Mouse (Mus musculus): ENCODE results near the gene Nt5c3. TPM values are rescaled to one million over a fixed set of nuclear protein-coding genes. Genes with fewer than 3 reads are reported as not detected.

Nt5c3 gene
- polyA plus RNA-seq, 1 experiment from 2014 or later, result 85.2 TPM

Other genes starting within 250 kb of the Nt5c3 start
- gene Lsm5, start 219.2 kb downstream of the Nt5c3 start, polyA plus RNA-seq (2014; fragmentation: Nextera tagmentation; extraction: Ambion mirVana), result 222 and 263 TPM in 2 replicates
- 19.8 and 20.2 TPM in 2 replicates for gene Avl9, start 209.0 kb downstream of the Nt5c3 start, polyA plus RNA-seq (2014; fragmentation: Nextera tagmentation; extraction: Ambion mirVana)
- 33.6 and 35.0 TPM in 2 replicates for gene Kbtbd2, start 126.1 kb downstream of the Nt5c3 start, polyA plus RNA-seq (2014; fragmentation: Nextera tagmentation; extraction: Ambion mirVana)
- gene Fkbp9, start 91.9 kb downstream of the Nt5c3 start, polyA plus RNA-seq (2014; fragmentation: Nextera tagmentation; extraction: Ambion mirVana), result 82.1 and 86.9 TPM in 2 replicates
- 0.29 and 0.49 TPM in 2 replicates for gene Vmn1r4, start 83 bp upstream of the Nt5c3 start, polyA plus RNA-seq (2014; fragmentation: Nextera tagmentation; extraction: Ambion mirVana)
- gene Vmn1r5, start 46.3 kb upstream of the Nt5c3 start, polyA plus RNA-seq (2014; fragmentation: Nextera tagmentation; extraction: Ambion mirVana), result 0.06 TPM in 1 of 2 replicates, not detected in the other
- not detected in 2 replicates for gene Vmn1r6, start 73.3 kb upstream of the Nt5c3 start, polyA plus RNA-seq (2014; fragmentation: Nextera tagmentation; extraction: Ambion mirVana)
- not detected in 2 replicates for gene Vmn1r7, start 101.4 kb upstream of the Nt5c3 start, polyA plus RNA-seq (2014; fragmentation: Nextera tagmentation; extraction: Ambion mirVana)
- not detected in 2 replicates for gene Vmn1r8, start 108.4 kb upstream of the Nt5c3 start, polyA plus RNA-seq (2014; fragmentation: Nextera tagmentation; extraction: Ambion mirVana)
- gene Vmn1r9, start 142.9 kb upstream of the Nt5c3 start, polyA plus RNA-seq (2014; fragmentation: Nextera tagmentation; extraction: Ambion mirVana), result not detected in 2 replicates
- gene Vmn1r10, start 185.5 kb upstream of the Nt5c3 start, polyA plus RNA-seq (2014; fragmentation: Nextera tagmentation; extraction: Ambion mirVana), result not detected in 2 replicates
- gene Vmn1r11, start 209.5 kb upstream of the Nt5c3 start, polyA plus RNA-seq (2014; fragmentation: Nextera tagmentation; extraction: Ambion mirVana), result not detected in 2 replicates
- gene Vmn1r12, start 233.0 kb upstream of the Nt5c3 start, polyA plus RNA-seq (2014; fragmentation: Nextera tagmentation; extraction: Ambion mirVana), result not detected in 2 replicates

Measured in embryonic facial prominence, embryonic 11.5 days (tissue).